Mouse (Mus musculus) right cerebral cortex, postnatal 4 days (tissue): ENCODE results near the gene Musk.
A peak's percentile ranks its signal among the peaks of the same experiment; 100 is the strongest.

Source experiments
- DNase-seq: peaks from one replicate; pipeline ENCODE4 v3.0.0-alpha.2; 2022

Musk gene

GRCm38 (mm10) chr4:58317536-58317935, 31.8 kb downstream of the Musk start:
- no peak for DNase-seq

GRCm38 (mm10) chr4:58320293-58320692, 34.5 kb downstream of the Musk start:
- no peak for DNase-seq

DNA sequence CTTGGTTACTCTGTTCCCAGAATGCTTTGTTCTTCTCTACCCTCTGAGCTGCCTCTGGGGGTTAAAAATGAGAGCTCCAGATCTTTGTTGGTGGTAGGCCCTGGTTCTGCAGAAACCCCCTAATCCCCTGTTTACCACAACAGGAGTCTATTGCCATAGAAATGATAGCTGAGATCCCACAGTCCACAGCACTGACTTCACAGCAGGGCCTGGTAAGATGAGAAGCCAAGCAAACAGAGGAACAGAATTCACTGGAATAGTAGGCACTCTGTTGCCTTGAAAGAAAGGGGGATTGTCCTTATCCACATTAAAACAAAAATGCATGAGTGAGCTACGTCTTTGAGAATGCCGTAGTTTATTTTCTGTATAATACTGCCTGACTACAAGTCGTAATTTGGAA, 41.0 kb downstream of the Musk start:
- no peak for DNase-seq

DNA sequence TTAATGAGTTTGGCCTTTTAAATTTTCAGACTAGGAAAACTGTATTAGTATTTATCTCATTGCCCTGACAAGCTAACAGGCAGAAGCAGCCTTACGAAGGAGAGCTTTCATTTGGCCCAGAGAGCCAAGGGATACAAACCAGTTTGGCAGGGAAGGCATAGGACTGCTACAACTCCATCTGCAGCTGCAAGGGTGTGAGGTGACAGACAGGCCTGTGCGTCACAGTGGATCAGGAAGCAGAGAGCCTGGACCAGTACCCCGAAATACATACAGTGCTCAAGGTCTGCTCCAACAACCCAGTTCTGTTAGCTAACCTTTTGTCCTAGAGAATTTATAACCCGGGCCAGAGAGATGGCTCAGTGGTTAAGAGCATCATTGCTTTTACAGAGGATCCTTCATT, 42.5 kb downstream of the Musk start:
- DNase-seq = no peak

DNA sequence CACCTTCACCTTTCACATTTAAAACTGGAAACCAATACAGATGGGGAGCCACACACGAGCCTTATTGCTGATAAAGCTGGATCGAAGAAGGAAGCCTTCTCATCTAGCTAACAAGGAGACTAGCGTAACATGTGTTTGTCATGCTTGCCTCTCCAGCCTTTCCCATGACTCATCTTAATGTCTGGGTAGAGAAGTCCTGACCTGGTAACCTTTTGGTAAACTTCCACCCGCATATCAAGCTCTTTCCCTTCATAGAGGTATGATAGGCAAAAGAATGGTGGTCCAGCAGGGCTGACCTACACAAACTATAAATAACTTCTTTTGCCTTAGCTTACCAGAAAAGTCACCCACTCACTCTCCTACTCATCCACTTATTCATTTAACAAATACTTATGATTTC, 44.3 kb downstream of the Musk start:
- DNase-seq = no peak

GRCm38 (mm10) chr4:58330864-58331638, 45.3 kb downstream of the Musk start:
- no peak for DNase-seq

- DNase-seq = no peak
Observed at GRCm38 (mm10) chr4:58332394-58332793, 46.6 kb downstream of the Musk start.

GRCm38 (mm10) chr4:58336227-58336626, 50.5 kb downstream of the Musk start:
- no peak for DNase-seq

GRCm38 (mm10) chr4:58339226-58339625, 53.5 kb downstream of the Musk start:
- DNase-seq = no peak

DNA sequence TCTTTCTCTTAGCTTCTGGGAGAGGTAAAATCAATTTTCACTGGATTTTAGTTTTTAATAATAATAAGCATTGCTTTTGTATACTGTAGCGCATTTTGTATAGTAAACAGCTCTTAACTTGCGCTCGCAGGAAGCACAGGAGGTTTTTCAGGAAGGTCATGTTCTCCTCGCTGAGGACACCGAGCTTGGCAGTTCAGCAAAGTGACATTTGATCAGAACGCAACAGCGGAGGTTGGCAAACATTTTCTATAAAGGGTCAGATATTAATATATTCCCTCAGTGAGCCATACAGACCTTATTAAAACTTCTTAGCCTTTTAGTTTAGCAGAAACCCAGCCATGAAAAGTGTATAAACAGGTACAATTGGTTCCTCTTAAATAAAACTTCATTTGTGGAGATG, 64.4 kb downstream of the Musk start:
- DNase-seq = no peak

GRCm38 (mm10) chr4:58351165-58351564, 65.4 kb downstream of the Musk start:
- no peak for DNase-seq

DNA sequence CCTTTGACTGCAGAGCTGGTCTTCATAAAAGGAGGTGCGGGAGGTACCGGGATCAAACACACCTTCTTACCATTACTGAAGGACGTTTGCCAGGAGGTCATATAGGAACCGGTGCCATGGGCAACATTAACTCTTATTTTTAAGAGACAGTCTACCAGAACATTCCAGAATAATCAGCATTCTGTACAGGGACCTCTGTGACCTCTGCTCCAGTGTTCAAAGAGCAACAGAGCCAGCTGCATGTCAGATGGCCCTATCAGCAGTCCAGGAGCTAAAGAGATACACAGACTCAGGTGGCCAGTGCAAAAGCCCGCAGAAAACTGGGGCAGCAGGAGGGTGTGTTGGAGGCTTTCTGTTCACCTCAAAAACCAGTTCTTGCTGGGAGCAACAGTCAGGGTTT, 65.8 kb downstream of the Musk start:
- DNase-seq = no peak

GRCm38 (mm10) chr4:58358996-58359395, 73.2 kb downstream of the Musk start:
- no peak for DNase-seq

DNA sequence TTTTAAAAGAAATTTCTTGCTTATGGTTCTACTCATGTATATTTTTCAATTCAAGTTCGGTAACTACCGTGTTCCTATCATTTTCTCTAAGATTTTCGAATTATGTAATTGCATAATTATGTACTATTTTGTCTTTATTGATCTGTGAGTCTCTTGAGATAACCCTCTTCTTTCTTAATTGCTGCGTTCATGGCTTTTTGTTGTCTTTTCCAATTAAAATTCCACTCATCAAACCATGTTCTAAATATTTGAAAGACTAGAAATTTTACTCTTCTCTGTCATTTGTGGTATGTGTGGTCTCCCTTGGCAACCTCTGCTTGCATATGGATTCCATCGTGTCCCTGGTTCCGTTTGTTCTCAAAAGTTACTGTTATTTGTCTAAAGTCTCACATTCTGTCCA, 79.6 kb downstream of the Musk start:
- no peak for DNase-seq

GRCm38 (mm10) chr4:58371106-58371505, 85.3 kb downstream of the Musk start:
- DNase-seq = no peak

- no peak for DNase-seq
Observed at GRCm38 (mm10) chr4:58373599-58373998, 87.8 kb downstream of the Musk start.

DNA sequence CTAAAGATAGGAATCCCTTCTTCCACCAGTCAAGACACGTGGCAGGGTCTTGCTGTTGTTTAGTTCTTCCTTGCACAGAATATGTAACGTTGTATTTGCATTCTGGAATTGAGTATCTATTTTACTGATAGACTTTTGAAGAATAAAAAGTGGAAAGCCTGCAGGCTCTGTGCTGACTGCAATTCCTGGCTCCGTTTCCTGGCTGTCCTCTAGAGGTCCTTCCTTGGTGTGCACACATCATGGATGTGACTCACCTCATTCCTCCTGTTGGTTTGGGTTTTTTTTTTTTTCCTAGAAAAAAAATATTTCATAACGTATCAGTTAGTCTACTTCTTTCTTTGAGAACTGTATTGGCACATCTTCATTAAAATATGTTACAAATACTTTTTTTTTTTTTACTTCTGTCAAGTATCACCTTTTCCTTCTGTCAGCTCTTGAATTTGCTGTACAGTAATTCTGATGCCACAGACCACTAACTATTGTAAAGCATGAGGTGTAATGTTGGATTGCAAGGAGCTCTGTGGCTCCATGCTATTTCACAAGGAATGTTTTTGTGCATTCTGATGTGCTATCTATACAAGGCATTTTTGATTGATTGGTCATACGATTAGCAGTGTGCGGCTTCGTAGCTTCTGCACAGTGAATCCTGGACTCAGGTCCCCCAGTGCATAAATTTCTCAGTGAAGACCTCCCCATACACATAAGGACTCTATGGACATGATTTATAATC, 88.5 kb downstream of the Musk start:
- DNase-seq = no peak

GRCm38 (mm10) chr4:58379186-58379585, 93.4 kb downstream of the Musk start:
- DNase-seq = no peak

DNA sequence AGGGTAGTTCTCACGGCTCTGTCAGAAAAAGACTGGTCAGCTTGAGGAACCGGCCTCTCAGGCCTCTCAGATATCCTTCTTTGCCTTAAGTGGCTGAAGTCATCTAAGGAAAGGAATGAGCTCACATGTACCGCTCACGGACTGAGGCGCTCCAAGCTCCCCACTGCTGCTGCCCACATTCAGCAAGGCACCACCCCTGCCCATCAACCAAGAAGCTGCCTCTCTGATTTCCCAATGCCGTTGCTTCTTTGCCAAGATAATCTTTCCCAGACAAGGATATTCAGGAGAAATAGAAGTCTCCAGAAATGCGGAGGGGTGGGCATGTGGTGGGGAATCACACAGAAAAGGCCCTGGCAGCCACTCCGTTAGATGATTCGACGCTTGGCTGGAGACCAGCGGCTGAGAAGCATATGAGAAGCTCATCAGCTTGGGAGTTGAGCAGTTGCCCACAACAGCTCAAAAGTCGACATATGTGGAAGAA, 115.1 kb downstream of the Musk start:
- DNase-seq = peak; percentile 81

DNA sequence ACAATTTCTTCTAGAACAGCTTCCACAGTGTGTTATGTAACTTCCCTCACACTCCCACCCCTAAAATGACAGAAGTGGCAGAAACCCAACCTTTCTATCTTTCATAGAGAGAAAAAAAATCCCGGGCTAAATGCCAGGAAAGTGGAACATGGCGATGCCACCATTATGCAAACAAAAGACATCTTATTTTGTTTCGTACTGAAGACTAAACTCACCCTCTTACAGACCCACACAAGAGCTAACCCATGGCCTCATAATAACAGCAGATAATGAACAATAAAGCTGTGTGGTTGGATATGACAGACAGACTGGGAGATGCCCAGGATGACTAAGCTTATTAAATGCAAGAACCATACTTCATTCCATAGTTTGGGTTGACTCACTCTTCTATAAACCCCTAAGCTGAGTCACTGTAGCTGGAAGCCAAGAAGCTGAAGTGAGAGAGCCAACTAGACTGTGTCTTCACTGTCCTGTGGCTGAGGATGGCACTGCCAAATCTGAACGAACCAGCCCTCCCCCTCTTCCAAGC, 116.3 kb downstream of the Musk start:
- DNase-seq = no peak

DNA sequence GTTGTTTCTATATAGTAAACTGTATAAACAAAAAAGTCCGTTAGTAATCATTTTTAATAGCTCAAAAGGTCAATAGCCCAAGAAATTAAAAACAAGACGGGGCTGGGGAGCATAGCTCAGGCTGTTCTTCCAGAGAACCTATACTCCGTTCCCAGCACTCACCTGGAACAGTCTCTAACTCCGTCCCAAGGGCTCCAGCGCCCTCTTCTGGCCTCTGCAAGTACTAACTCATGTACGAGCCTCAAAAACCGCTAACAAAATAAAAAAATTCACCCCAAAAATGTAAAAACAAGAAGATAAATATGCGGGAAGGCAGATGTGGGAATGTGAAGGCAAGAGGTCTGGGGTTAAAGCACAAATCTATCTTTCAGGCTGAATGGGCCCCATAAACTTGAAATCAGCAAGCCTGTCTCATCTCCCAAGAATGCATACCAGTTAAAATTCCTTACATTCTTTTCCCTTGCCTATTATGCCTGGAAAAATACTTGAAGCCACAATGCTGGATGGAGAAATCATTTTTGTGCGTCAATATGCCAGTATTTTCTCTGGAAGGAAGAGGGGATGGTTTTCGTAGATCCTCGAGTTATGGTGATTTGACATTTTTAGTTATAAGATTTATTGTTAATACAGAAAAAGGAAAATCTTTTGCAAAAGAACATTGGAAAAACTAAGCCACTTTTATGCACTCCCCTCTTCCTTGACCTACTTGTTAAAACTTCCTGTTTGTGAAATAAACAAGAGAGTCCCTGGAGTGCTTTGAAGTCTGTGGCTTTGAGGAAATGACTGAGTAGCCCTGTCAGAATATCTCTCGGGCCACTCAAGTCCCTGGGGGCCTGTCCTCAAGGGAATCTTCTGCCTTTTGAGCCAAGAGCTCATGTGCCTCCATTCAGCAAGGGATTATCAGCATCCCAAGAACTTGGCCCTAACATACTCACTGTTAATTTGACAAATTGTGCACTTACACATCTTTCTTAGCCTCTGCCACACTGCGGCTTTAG, 127.7 kb downstream of the Musk start:
- DNase-seq = no peak

DNA sequence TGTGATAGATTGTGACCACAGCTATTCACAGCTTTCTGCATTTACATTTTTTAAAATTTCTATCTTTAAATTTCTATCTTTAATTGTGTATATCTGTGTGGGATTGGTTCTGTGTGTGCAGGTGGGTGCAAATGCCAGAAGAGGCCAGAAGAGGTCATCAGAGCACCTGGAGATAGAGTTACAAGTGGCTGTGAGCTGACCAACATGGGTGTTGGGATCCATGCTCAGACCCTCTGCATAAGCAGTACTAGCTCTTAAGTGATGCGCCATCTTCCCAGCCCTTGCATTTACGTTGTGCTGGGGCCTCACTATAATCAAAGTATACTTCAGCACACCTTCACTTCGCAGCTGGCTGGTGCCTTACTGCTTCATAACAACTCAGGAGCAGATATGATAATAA, 129.8 kb downstream of the Musk start:
- DNase-seq = no peak

- no peak for DNase-seq
Observed at GRCm38 (mm10) chr4:58417319-58417718, 131.6 kb downstream of the Musk start.
